Mouse (Mus musculus): ENCODE measurements around the gene Gadd45g. TPM values are rescaled to one million over a fixed set of nuclear protein-coding genes. Genes with fewer than 3 reads are reported as not detected.

Gadd45g gene
- polyA plus RNA-seq, 1 experiment from 2014 or later = 60.3 TPM

Other genes starting within 250 kb of the Gadd45g start
- gene Cks2, start 201.4 kb upstream of the Gadd45g start, polyA plus RNA-seq (2016; fragmentation: Nextera tagmentation; extraction: Ambion mirVana) = 283 and 304 TPM in 2 replicates
- 25.2 and 30.9 TPM in 2 replicates for gene Secisbp2, start 195.0 kb upstream of the Gadd45g start, polyA plus RNA-seq (2016; fragmentation: Nextera tagmentation; extraction: Ambion mirVana)
- 6.8 and 7.1 TPM in 2 replicates for gene Sema4d, start 52.9 kb upstream of the Gadd45g start, polyA plus RNA-seq (2016; fragmentation: Nextera tagmentation; extraction: Ambion mirVana)

All from embryonic facial prominence, embryonic 12.5 days (tissue).